ENCODE assay signal across 20 mouse cellular contexts in the genomic region with DNA sequence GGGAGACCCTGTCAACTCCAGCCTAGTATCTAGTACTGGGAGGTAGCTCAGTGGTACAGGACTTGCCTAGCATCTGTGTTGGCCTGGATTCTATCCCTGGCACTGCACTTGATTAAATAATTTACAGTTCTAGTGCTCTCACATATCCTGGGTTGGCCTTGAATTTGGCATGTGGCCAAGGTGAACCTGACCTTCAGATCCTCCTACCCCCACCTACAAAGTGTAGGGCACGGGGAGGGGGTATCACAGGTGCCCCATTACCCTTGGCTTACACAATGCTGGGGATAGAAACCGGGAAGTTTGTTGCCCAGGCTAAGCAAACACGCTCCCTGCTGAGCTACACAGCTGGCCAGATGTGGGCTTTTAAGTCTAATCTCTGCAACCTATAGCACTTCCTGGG. TPM values are rescaled to one million over a fixed set of nuclear protein-coding genes. Genes with fewer than 3 reads are reported as not detected.
DNase-seq lines count a peak whose midpoint lies in the region; ATAC-seq and TF ChIP-seq lines count a peak whose summit lies in the region.
"Had no signal": no experiment of that assay in that cellular context is flagged by ENCODE, and none has a peak within 500 bp of the region (broad histone marks: within the 10 kb centered on the region; RNA-seq: fewer than 3 reads in every experiment).

No protein-coding gene starts in this region.

- H3K27ac ChIP-seq in kidney, adult 2 months (ENCODE audit: insufficient read depth, low read depth, low read length): no peak overlapping the region
- no peak overlapping the region for H3K27ac ChIP-seq in kidney, embryonic 16.5 days (ENCODE audit: low read length)
- H3K27ac ChIP-seq in lung, embryonic 16.5 days (ENCODE audit: low read length): no peak overlapping the region
- no peak overlapping the region for H3K27ac ChIP-seq in stomach, embryonic 15.5 days
- H3K27ac ChIP-seq: embryonic facial prominence, embryonic 15.5 days; forebrain, embryonic 10.5 days; layer of hippocampus, adult 2 months; left cerebral cortex, adult 2 months; liver, embryonic 15.5 days; neural tube, embryonic 15.5 days had no signal

- intact Hi-C loops in gastrocnemius, postnatal 36 days (cut with DNase I): no loop called here

- WGBS in kidney, adult 2 months: 40% methylated on average over 3 of the region's 3 CpGs
- 61% methylated on average over 3 of the region's 3 CpGs for WGBS in kidney, embryonic 16.5 days
- WGBS in lung, embryonic 16.5 days: 48% methylated on average over 3 of the region's 3 CpGs
- 50% methylated on average over 3 of the region's 3 CpGs for WGBS in lung, adult 2 months
- WGBS in stomach, embryonic 15.5 days: 55% methylated on average over 3 of the region's 3 CpGs

- H3K4me1 ChIP-seq in kidney, adult 2 months (ENCODE audit: control insufficient read depth, insufficient read depth, low read length): no peaks in the 10 kb centered on the region; the same call in 1 of the 2 replicates
- no peaks in the 10 kb centered on the region for H3K4me1 ChIP-seq in kidney, embryonic 16.5 days (ENCODE audit: insufficient read depth, low read length)
- H3K4me1 ChIP-seq in lung, embryonic 16.5 days (replicated peaks; ENCODE audit: control insufficient read depth, insufficient read depth, low read length): peaks cover 3% of the 10 kb centered on the region; the same call in 1 of the 2 replicates
- H3K4me1 ChIP-seq in lung, adult 2 months (ENCODE audit: control insufficient read depth, insufficient read depth, low read length): no peaks in the 10 kb centered on the region
- H3K4me1 ChIP-seq in stomach, embryonic 15.5 days: no peaks in the 10 kb centered on the region
- H3K4me1 ChIP-seq: embryonic facial prominence, embryonic 15.5 days; liver, embryonic 15.5 days; neural tube, embryonic 15.5 days had no signal

- peak; percentile 52 for DNase-seq in adrenal gland, postnatal 14 days
- no peak for DNase-seq in adrenal gland, postnatal 10 days
- DNase-seq in kidney, adult 2 months: peak; percentile 54
- no peak for DNase-seq in lung, adult 2 months
- no peak for DNase-seq in gastrocnemius, postnatal 36 days
- DNase-seq: cerebellum, adult 9-11 months; gastrocnemius, postnatal 25 days; midbrain, embryonic 14.5 days; right cerebral cortex, postnatal 4 days had no signal

- H3K4me3 ChIP-seq in kidney, adult 2 months (ENCODE audit: insufficient read depth, low read depth, low read length): no peak overlapping the region
- no peak overlapping the region for H3K4me3 ChIP-seq in kidney, embryonic 16.5 days (ENCODE audit: low read length)
- H3K4me3 ChIP-seq in lung, embryonic 16.5 days (ENCODE audit: low read length): no peak overlapping the region
- H3K4me3 ChIP-seq in lung, adult 2 months (replicated peaks; ENCODE audit: extremely low read depth, low read depth, low read length): no peak overlapping the region
- H3K4me3 ChIP-seq in stomach, embryonic 15.5 days (replicated peaks): no peak overlapping the region
- H3K4me3 ChIP-seq: embryonic facial prominence, embryonic 15.5 days; forebrain, embryonic 10.5 days; heart, embryonic 12.5 days; layer of hippocampus, adult 2 months; left cerebral cortex, adult 2 months; liver, embryonic 15.5 days; myocyte; neural tube, embryonic 15.5 days had no signal

- H3K4me2 ChIP-seq in kidney, embryonic 16.5 days (replicated peaks; ENCODE audit: low read depth, low read length): no peak overlapping the region
- no peak overlapping the region for H3K4me2 ChIP-seq in lung, embryonic 16.5 days (ENCODE audit: low read depth, low read length)
- H3K4me2 ChIP-seq in stomach, embryonic 15.5 days: no peak overlapping the region
- H3K4me2 ChIP-seq: embryonic facial prominence, embryonic 15.5 days; heart, embryonic 12.5 days; liver, embryonic 15.5 days; neural tube, embryonic 15.5 days had no signal

- H3K9ac ChIP-seq in kidney, embryonic 16.5 days (replicated peaks; ENCODE audit: low read length): no peak overlapping the region
- H3K9ac ChIP-seq in lung, embryonic 16.5 days (ENCODE audit: low read length): no peak overlapping the region
- no peak overlapping the region for H3K9ac ChIP-seq in stomach, embryonic 15.5 days
- H3K9ac ChIP-seq: embryonic facial prominence, embryonic 15.5 days; heart, embryonic 12.5 days; liver, embryonic 15.5 days; neural tube, embryonic 15.5 days had no signal

- TF ChIP-seq POLR2A in kidney, adult 2 months (IDR thresholded peaks at IDR 0.05; ENCODE audit: low read depth, low read length): no peak
- no peak for TF ChIP-seq POLR2A in lung, adult 2 months (IDR thresholded peaks at IDR 0.05; ENCODE audit: borderline replicate concordance, extremely low read depth, low read depth, low read length)

- no peak for ATAC-seq in kidney, embryonic 16.5 days (ENCODE audit: low FRiP score, low TSS enrichment)
- peak; percentile 52; the same call in 1 of the 2 replicates for ATAC-seq in lung, embryonic 16.5 days (ENCODE audit: low read depth)
- peak; percentile 72 for ATAC-seq in stomach, embryonic 15.5 days (ENCODE audit: insufficient read depth, low FRiP score, low read depth)

- no peaks in the 10 kb centered on the region for H3K27me3 ChIP-seq in kidney, adult 2 months (replicated peaks; ENCODE audit: control insufficient read depth, insufficient read depth, low read length)
- H3K27me3 ChIP-seq in kidney, embryonic 16.5 days (ENCODE audit: insufficient read depth, low read length): no peaks in the 10 kb centered on the region
- H3K27me3 ChIP-seq in lung, embryonic 16.5 days (ENCODE audit: control insufficient read depth, insufficient read depth, low read depth, low read length): no peaks in the 10 kb centered on the region
- H3K27me3 ChIP-seq in stomach, embryonic 15.5 days (replicated peaks): no peaks in the 10 kb centered on the region
- H3K27me3 ChIP-seq: embryonic facial prominence, embryonic 15.5 days; heart, embryonic 12.5 days; liver, embryonic 15.5 days; neural tube, embryonic 15.5 days had no signal

- H3K9me3 ChIP-seq in kidney, embryonic 16.5 days (ENCODE audit: low read length): no peaks in the 10 kb centered on the region
- H3K9me3 ChIP-seq in lung, embryonic 16.5 days (ENCODE audit: control insufficient read depth, low read length): no peaks in the 10 kb centered on the region
- no peaks in the 10 kb centered on the region for H3K9me3 ChIP-seq in stomach, embryonic 15.5 days
- H3K9me3 ChIP-seq: embryonic facial prominence, embryonic 15.5 days; liver, embryonic 15.5 days; neural tube, embryonic 15.5 days had no signal

- no peaks in the 10 kb centered on the region for H3K36me3 ChIP-seq in kidney, adult 2 months (ENCODE audit: control insufficient read depth, insufficient read depth, low read length)
- no peaks in the 10 kb centered on the region for H3K36me3 ChIP-seq in kidney, embryonic 16.5 days (ENCODE audit: insufficient read depth, low read length)
- H3K36me3 ChIP-seq in lung, embryonic 16.5 days (ENCODE audit: control insufficient read depth, insufficient read depth, low read length): no peaks in the 10 kb centered on the region
- no peaks in the 10 kb centered on the region for H3K36me3 ChIP-seq in stomach, embryonic 15.5 days
- H3K36me3 ChIP-seq: embryonic facial prominence, embryonic 15.5 days; forebrain, embryonic 10.5 days; heart, embryonic 12.5 days; liver, embryonic 15.5 days; neural tube, embryonic 15.5 days had no signal

- no peak for TF ChIP-seq CTCF in kidney, adult 2 months (conservative IDR thresholded peaks at IDR 0.05; ENCODE audit: insufficient read depth, insufficient read length, low read depth, low read length)
- no peak for TF ChIP-seq CTCF in lung, adult 2 months (IDR thresholded peaks at IDR 0.05; ENCODE audit: insufficient read depth, low read length)

RNA-seq across cellular contexts. Expression of gene Pebp1, which starts 15.5 kb away (rescaled TPM):
- 832 and 835 TPM in 2 replicates for total RNA-seq in adrenal gland, postnatal 14 days (2021)
- 100 to 1,000 TPM; 763 to 803 TPM for total RNA-seq in adrenal gland, postnatal 10 days (2021)
- polyA plus RNA-seq in kidney, adult 2 months (2012; rRNA removed): 909 and 1,151 TPM in 2 replicates
- polyA plus RNA-seq in kidney, embryonic 16.5 days (2015; fragmentation: Nextera tagmentation; extraction: Ambion mirVana): 841 and 885 TPM in 2 replicates
- 649 and 667 TPM in 2 replicates for polyA plus RNA-seq in lung, embryonic 16.5 days (2015; fragmentation: Nextera tagmentation; extraction: Ambion mirVana)
- polyA plus RNA-seq in lung, adult 2 months (2012; rRNA removed): 273 and 368 TPM in 2 replicates
- 644 and 729 TPM in 2 replicates for polyA plus RNA-seq in stomach, embryonic 15.5 days (2015; fragmentation: Nextera tagmentation; extraction: Ambion mirVana)
- total RNA-seq in gastrocnemius, postnatal 36 days (2021): 100 to 1,000 TPM; 304 to 320 TPM

RNA-seq across cellular contexts. Expression of gene Vsig10, which starts 16.0 kb away (rescaled TPM):
- total RNA-seq in adrenal gland, postnatal 14 days (2021): 18.5 and 21.6 TPM in 2 replicates
- 10 to 100 TPM; 23.4 to 26.0 TPM for total RNA-seq in adrenal gland, postnatal 10 days (2021)
- polyA plus RNA-seq in kidney, adult 2 months (2012; rRNA removed): 17.2 and 20.8 TPM in 2 replicates
- polyA plus RNA-seq in kidney, embryonic 16.5 days (2015; fragmentation: Nextera tagmentation; extraction: Ambion mirVana): 14.6 and 17.1 TPM in 2 replicates
- 18.2 and 20.0 TPM in 2 replicates for polyA plus RNA-seq in lung, embryonic 16.5 days (2015; fragmentation: Nextera tagmentation; extraction: Ambion mirVana)
- polyA plus RNA-seq in lung, adult 2 months (2012; rRNA removed): 28.9 and 31.5 TPM in 2 replicates
- 19.9 and 20.1 TPM in 2 replicates for polyA plus RNA-seq in stomach, embryonic 15.5 days (2015; fragmentation: Nextera tagmentation; extraction: Ambion mirVana)
- 1 to 10 TPM; 4.1 to 5.0 TPM for total RNA-seq in gastrocnemius, postnatal 36 days (2021)

RNA-seq across cellular contexts. Expression of gene Wsb2, which starts 54.2 kb away (rescaled TPM):
- total RNA-seq in adrenal gland, postnatal 14 days (2021): 100 and 103 TPM in 2 replicates
- 10 to 100 TPM; 92.8 to 97.5 TPM for total RNA-seq in adrenal gland, postnatal 10 days (2021)
- 205 and 234 TPM in 2 replicates for polyA plus RNA-seq in kidney, adult 2 months (2012; rRNA removed)
- 45.7 and 69.7 TPM in 2 replicates for polyA plus RNA-seq in kidney, embryonic 16.5 days (2015; fragmentation: Nextera tagmentation; extraction: Ambion mirVana)
- polyA plus RNA-seq in lung, embryonic 16.5 days (2015; fragmentation: Nextera tagmentation; extraction: Ambion mirVana): 38.1 and 45.0 TPM in 2 replicates
- polyA plus RNA-seq in lung, adult 2 months (2012; rRNA removed): 83.6 and 151 TPM in 2 replicates
- polyA plus RNA-seq in stomach, embryonic 15.5 days (2015; fragmentation: Nextera tagmentation; extraction: Ambion mirVana): 73.9 and 78.0 TPM in 2 replicates
- total RNA-seq in gastrocnemius, postnatal 36 days (2021): 10 to 100 TPM; 84.2 to 90.8 TPM

Comparison
In these comparisons a context has a peak if more than half of its experiments do, and no peak if none do; other contexts are left out.
1. DNase-seq: peak in adrenal gland, postnatal 14 days (single experiment) and kidney, adult 2 months (single experiment); none in adrenal gland, postnatal 10 days (single experiment), lung, adult 2 months (single experiment) and gastrocnemius, postnatal 36 days (0 of 2).